Mouse (Mus musculus) right cerebral cortex, postnatal 10 days (tissue): ENCODE measurements around the gene Tcirg1.

Source experiments
- DNase-seq, 2 experiments: peaks; one replicate each; pipeline ENCODE4 v3.0.0; 2021; ENCODE audit warnings: low spot score in 2 of 2

The Tcirg1 gene

DNA sequence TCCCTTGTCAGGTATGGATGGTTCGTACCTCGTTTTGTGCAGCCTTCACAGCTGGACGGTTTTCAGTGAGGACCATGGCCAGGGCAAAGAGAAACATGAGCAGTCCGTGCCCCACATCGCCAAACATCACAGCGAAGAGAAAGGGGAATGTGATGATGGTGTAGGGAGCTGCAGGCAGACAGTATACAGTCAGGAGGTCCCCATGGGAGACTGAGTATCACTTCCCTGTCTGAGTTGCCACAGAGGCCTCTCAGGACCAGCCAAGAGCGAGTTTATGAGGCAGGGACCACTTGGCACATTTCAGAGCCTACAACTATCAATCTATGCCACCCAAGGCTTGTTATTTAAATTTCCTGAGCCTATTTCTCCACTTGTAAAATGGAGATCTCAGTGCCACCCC, 8.0 kb downstream of the Tcirg1 start:
- no peak for DNase-seq

DNA sequence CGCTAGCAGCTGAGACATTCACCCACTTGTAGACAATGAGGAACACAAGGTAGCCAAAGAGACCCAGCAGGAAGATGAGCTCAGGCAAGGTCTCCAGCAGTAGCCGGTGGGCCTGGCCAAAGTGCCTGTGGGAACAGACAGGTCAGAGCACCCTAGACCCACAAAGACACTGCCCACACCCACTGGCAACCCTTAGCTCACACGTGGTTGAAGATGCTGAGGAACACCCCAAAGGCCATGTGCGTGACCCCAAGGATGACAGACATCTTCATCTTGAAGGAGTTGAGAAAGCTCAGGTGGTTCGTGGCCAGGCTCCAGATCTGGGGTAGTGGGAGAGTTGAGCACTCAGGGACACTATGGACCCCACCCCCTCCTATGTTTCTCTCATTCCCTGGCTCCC, 9.4 kb downstream of the Tcirg1 start:
- DNase-seq = no peak

DNA sequence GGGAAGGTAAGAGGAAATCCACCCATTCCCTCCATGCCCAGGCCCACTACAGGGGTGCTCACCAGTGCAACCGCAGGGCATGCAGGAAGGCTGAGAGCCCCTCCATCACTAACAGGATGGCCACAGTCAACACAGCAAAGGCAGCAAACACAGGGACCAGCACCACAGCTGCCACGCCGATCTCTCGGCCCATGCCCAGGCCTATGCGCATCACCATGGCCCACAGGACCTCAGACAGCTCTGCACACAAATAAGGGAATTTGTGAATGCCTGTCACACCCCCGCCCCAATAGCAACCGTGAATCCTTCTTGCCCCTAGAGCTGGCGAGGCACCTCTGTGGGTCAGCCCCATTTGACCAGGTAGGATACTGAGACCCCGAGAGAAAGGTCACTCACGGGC, 10.7 kb downstream of the Tcirg1 start:
- no peak for DNase-seq

DNA sequence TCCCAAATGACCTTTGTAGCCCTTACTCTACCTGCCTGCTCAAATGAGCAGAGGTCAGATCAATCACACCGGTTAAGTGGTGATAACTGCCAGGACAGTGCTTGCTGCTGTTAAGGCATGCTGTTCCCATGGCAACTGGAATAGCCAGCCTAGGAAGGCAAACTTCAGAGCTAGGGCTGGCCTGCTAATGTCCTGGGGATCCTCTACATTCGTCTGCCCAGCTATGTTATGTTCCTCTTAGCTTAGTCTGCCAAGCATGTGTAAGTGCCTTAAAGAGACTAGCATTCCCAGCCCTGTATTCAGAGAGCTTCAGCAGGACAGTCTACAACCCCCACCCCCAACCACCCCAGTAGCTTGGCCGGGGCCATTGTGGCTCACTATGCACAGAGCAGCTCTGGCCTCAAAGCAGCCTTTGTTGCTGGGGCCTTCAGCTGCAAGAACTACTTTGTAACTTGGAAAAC, 11.7 kb downstream of the Tcirg1 start:
- no peak for DNase-seq

DNA sequence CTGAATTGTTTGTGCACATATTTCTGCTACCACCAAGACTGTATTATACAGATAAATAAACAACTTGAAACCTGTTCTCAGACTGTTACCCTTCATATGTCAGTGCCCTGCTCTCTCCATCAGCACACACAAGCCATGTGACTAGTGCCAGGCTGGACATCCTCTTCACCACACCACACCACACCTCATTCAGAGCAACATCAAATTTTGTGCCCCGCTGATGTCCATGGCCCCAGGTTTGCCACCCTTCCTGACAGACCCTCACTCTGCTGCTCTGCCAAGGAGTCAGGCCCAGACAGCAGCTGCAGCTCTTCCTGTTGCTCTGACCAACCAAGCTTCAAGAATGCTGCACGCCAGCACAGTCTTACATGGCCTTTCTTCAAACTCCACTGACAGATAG, 12.6 kb downstream of the Tcirg1 start:
- no peak for DNase-seq

DNA sequence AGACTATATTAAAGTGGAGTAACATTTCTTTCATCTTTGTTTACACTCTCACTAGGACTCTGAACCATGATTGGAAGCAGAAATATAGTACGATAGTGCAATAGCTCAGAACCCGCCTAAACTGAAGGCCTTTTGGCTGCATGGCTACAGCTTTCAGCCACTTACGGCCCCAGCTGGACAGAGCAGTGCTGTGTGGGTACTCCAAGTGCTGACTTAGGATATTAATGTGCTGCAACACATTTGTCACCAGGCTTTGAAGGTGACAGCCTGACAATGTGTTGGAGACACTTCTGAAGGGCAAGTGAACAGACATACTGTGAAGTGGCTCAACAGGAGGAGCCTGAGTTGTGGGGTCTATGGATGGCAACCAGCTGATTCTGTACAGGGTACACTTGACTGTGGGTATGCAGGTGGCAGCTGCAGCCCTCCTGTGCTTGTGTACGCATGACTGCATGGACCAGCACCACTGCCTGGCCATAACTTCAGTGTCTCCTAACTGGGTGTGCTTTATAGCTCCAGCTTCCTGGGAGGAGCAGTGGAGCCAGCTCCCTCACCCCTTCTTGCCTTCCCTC, 13.3 kb downstream of the Tcirg1 start:
- DNase-seq = no peak

DNA sequence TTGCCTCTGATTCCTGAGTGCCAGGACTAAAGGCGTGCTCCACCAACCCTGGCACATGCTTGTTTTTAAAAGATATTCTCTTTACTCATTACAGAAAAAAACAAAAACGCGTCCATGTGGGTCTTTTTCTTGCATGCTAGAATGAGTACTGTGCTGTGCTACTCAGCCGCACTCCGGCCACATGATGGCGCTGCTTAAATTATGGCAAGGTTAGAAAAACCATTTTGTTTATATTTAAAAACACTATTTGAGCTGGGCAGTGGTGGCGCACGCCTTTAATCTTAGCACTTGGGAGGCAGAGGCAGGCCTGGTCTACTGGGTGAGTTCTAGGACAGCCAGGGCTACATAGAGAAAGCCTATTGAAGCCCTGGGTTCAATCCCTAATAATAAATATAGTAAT, 16.8 kb downstream of the Tcirg1 start:
- DNase-seq = no peak

DNA sequence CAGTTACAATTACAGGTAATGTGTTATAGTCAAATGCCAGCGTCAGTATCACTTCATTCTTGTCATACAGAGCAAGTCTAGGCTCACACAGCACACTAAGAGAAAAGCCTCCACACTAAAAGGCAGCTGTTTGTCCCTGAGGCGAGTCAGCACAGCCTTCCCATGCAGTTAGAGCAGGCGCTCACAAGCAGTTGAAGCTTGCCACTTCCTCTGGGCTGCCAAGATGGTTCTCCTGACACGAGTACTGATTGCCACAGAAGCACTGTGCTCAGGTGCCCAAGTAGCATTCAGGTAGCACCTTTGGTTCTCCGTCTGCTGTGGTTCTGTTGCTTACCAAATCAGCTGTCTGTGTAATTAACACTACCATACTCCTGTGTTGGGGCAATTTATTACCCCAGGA, 17.8 kb downstream of the Tcirg1 start:
- DNase-seq = no peak

DNA sequence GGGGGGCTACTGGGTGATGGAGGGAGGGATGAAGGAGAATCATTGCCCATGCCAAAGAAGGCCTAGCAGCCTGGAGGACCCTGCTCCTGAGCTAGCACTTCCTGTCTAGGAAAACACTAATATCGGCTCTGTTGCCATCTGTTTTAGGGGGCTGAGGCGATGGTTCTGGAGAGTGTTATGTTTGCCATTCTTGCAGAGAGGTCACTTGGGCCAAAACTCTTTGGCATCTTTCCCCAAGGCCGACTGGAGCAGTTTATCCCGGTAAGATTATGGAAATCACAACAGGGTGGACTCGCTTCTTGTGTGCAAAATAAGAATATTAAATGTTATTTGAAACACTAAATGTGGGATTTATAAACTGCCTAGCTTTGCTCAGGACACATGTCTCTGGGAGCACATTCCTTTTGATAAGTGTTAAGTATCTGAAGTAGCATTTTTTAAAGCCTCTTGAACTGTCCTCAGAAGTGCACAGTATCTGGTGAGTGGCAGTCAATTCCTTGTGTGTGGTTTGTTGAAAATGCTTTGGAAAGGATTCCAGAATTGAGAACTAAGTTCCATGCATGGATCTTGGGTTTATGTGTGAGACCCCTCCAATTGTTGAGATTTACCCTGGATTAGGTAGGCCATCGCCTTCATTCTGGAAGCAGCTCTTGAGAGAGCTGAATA, 22.5 kb downstream of the Tcirg1 start:
- DNase-seq = no peak

DNA sequence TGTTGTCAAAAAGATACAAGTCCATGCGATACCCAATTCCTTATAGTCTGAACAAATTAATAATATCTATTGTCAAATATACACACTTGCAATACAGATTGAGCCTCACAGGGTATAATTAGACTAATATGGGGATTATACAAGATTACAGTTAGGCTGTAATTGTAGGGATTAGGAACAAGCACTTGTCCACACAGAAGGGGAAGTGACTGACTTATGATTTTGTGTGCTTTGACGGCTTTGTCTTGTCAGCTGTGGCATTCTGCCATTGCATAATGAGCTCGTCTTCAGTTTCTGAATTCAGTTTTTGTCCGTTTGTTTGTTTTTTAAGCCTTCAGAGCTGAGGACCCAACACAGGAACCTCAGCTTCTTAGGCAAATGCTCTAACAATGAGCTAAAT, 24.7 kb downstream of the Tcirg1 start:
- no peak for DNase-seq

DNA sequence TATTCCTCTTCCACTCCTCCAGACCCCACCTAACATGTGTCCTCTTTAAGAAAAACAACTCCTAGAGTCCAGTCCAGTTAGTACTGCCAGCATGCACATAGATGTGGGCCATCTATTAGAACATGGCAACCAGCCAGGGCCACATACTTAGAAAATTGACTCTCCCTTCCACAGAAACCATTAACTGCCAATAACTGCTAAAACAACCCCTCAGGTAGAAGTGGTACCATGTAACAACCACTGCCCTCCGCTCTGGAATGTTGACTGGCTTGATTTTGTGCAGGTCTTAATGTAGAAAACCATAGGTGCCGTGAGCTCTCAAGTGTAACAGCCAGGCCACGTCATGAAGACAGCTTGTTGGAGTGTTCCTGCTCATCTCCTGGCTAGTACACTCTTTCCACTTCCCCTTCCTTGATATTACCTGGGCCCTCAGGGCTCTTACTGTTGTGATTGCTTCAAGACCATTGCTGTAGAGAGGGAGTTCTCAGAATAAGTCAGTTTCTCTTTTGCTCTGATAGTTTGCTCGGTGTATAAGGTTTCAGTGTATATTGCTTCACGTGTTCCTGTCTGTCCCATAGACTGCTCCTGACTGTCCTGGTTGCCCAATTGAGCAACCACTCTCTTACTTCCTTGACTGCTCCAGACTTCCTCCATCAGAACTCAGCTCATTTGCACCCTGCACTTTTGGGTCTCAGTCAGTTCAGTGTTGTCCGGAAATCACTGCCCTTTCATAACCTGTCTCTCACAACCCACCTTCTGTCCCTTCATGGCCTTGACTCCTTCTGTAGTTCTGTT, 26.7 kb downstream of the Tcirg1 start:
- DNase-seq = no peak

DNA sequence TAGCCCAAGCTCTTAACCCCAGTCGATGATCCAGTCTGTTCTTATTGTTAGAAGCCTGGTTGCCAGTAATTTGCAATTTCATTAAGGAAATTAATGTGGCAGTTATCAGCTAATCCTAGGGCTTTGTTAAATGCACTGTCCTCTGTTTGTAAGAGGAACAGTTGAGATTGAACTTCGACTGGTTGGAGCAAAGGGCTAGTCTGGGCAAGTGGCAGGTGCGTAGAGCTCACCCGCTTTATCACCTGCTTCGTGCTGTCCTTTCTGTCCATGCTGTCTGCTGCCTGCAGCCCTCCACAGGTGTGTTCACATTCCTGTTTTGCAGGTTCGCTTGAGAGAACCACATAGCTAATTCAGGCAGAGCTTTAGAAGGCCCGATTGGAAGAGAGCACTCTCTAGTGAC, 31.9 kb downstream of the Tcirg1 start:
- DNase-seq = no peak

DNA sequence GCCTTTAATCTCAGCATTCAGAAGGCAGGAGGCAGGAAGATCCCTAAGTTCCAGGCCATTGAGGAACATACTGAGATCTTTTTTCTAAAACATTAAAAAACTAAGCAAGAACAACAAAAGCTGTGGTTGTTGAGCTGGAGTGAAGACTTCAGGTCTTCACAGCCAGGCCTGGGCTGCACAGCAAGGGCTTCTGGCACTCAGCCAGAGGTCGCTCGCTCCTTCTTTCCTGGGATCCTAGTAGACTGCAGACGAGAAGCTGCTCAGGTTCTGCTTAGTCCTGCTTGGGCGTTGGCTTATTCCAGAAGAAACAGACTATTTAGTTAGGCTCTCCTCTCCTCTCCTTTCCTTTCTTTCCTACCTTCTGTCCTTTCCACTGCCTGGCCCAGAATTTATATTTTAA, 34.6 kb downstream of the Tcirg1 start:
- DNase-seq = no peak

DNA sequence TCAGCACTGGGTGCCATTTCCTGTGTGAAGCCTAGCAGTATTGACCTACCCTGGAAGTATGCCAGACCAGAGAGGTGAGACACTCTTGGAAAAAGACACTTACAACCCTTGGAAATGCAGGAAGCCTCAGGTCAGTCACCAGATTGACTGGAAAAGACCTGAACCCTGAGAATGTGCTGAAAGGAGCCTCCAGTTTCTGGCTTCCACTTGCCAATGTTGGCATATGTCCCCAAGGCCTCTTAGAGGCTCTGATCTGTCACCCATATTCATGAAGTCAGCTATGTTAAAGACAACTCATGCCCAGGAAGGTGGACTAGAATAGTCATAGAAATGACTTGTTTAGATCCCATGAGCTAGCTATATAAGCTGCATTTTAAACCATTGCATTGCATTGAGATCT, 35.5 kb downstream of the Tcirg1 start:
- DNase-seq = no peak

DNA sequence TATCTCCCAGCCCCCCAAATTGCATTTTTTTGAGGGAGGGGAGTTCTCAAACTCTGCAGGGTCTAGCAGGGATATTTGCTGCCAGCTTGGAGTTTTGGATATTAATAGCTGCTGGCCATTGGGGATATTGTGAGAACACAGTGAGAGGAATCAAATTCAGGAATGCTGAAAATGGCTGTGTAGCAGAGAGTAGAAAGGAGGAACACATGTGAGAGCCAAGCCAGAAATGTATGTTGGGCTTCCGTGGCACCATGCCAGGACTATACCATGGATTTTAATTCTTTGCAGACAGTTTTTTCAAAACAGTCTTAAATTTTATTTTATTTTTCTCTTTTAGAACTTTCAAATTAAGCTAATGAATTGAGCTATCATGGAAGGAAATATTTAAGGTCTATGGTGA, 38.6 kb downstream of the Tcirg1 start:
- peak in 1 of 2 experiments; percentile 60 for DNase-seq

DNA sequence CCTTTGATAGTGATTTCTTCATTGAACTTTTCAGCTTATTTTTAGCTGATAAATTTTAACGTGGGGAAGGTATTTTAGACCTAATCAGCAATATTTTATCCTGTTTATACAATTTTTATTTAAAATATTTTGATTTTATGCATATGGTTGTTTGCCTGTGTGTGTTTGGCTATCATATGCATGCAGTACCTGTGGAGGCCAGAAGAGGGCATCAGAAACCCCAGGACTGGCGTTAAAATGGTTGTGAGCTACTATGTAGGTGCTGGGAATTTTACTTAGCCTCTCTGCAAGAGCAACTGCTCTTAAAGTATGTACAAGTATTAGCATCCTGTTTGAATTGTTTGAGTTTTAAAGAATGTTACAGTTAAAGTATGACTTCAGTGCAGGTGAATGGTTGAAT, 42.0 kb downstream of the Tcirg1 start:
- DNase-seq = no peak

DNA sequence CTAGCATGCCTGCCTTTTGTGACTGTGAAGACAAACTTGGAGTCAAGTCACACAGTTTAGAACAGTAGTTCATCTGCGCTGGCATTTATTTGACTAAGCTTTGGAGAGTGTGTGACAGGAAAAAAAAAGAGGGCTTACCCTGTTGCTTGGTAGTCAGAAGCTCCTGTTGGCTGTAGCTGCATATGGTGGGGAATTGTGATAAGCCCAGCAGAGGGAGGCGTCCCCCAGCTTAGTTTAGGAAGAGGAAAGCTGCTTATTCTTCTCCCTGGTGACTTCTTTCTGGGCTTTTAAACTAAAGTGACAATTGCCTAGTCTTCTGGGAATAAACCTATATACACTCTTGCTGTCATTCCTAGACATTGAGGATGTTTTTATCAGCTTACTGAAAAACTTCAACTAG, 44.2 kb downstream of the Tcirg1 start:
- no peak for DNase-seq

DNA sequence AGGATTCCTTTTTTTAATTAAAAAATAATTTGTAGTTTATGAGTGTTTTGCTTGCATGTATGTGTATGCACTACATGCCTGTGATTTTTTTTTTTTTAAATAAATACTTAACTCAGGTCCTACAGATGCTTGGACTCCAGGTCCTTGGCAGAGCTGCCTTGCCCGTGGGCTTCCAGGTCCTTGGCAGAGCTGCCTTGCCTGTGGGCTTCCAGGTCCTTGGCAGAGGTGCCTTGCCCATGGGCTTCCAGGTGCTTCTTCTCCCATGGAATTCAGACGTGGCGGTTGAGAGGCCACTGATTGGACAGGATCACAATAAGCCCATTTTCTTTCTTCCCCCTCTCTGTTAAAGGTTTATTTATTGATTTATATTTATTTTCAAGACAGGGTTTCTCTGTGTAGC, 49.7 kb downstream of the Tcirg1 start:
- no peak for DNase-seq

DNA sequence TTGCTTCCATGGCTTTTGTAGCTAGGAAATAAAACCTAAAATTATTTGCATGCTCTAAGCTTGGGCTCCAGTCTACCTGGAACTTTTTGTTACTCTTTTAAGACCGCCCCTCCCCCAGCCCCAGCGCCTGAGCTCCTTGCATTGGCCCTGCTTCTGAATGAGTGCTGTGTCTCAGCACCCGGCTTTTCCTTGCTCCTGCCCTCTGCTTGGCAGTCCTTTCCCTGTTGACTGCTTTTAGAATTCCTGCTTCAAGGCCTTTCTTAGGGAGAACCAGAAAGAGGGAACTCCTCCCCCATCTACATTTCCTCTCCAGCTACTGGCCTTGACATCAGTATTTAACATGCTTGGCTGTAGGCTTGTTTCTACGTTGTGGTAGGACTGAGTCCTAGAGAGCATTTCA, 51.3 kb downstream of the Tcirg1 start:
- peak; percentile 66 to 70 for DNase-seq

DNA sequence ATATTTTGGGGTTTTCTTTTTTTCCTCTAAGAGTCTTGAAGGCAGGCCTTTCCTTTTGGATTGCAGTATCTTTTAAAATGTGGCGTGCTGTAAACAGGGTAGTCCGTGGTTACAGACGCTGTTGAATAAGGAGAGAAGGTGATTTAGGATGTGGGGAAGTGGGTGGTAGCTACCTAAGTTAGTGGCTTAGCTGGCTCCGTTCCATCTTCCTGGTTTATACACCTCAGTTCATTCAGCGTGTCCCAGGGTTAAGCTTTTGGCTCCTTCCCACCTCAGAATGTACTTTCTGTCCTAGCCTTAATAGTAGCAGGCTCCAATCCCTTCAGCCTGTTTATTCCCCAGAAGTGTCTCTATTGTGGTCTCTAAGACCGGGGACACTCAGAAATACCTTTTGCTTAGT, 51.8 kb downstream of the Tcirg1 start:
- no peak for DNase-seq

DNA sequence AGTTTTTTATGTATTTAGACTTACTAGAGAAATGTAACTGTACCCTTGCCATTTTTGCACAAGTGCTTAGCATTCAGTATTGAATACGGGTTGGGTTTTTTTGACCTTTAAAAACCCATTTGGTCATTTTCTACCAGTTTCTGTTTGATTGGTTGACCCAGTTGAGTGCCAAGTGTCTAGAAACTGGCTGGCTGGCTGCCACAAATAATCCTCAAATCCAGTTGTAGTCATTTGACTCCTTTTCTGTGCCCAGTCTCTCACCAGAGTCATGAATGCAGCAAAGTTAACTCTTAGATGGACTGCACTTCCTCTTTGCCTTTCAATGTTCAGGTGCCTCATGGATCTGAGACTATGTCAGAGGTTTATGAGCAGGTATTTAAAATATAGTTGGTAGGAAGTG, 53.0 kb downstream of the Tcirg1 start:
- peak; percentile 51 to 55 for DNase-seq

DNA sequence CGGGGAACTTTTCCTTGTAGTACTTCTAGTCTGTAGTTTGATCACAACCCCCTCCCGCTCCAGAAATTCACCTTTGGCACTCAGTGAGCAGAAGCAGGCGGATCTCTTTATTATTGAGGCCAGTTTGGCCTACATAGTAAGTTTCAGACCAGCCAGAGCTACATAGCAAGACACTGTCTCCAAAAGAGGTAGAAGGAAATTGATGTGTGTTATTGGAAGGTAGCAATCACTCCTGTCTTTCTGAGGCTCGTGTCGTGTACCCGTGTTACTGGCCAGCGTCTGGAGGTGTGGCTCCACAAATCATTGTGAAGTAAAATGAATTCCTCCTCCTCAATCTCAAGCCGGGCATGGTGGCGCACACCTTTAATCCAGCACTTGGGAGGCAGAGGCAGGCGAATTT, 53.8 kb downstream of the Tcirg1 start:
- DNase-seq = no peak

DNA sequence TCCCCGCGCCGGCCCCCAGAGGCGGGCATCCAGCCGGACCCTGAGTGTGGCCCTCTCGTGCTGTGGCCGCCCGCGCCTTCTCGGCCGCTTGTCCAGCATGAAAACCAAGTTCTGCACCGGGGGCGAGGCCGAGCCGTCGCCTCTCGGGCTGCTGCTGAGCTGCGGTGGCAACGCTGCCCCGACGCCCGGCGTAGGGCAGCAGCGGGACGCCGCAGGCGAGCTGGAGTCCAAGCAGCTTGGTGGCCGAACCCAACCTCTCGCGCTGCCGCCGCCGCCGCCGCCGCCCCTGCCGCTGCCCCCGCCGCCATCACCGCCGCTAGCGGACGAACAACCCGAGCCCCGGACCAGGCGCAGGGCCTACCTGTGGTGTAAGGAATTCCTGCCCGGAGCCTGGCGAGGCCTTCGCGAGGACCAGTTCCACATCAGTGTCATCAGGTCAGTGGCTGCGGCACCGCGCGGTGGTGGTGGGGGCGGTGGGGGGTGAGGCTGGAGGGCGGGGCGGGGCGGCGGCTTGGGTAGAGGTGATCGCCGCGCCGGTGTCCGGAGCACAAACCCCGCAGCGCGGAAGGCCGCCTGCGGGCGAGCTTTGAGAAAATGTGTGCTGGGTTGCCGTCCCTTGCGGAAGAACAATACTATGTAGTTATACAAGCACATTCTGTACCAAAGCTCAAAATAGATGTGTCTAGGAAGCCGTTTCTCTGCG, 54.8 kb downstream of the Tcirg1 start:
- peak; percentile 62 to 68 for DNase-seq
